Mouse (Mus musculus): ENCODE measurements around the gene Tcp11l1. TPM values are rescaled to one million over a fixed set of nuclear protein-coding genes. Genes with fewer than 3 reads are reported as not detected.

The Tcp11l1 gene
- polyA plus RNA-seq, 1 experiment from 2014 or later = 31.4 TPM

- H3K36me3 ChIP-seq (ENCODE audit: insufficient read depth, low read length) = no peaks in the 10 kb centered on the region
- H3K27ac ChIP-seq (ENCODE audit: low read length) = no peak overlapping the region
- WGBS = 31% methylated on average over 15 of the region's 15 CpGs
- no peak for ATAC-seq (ENCODE audit: low FRiP score, low TSS enrichment)
- no peaks in the 10 kb centered on the region for H3K9me3 ChIP-seq (ENCODE audit: low read length)
- H3K4me1 ChIP-seq (ENCODE audit: insufficient read depth, low read length) = peaks cover 10% of the 10 kb centered on the region
- no peak overlapping the region for H3K9ac ChIP-seq (replicated peaks; ENCODE audit: low read length)
- H3K4me2 ChIP-seq (replicated peaks; ENCODE audit: low read depth, low read length) = 0 out of 2 replicates have a peak overlapping the region, but pooled peaks have one; percentile 13
- H3K4me3 ChIP-seq (ENCODE audit: low read length) = no peak overlapping the region
- no peaks in the 10 kb centered on the region for H3K27me3 ChIP-seq (ENCODE audit: insufficient read depth, low read length)
These were observed 2.3 kb upstream of the Tcp11l1 start for GRCm38 (mm10) chr2:104714254-104714691.

GRCm38 (mm10) chr2:104712486-104712809 is 479 bp upstream of the Tcp11l1 start:
- H3K4me1 ChIP-seq (ENCODE audit: insufficient read depth, low read length) = peaks cover 10% of the 10 kb centered on the region
- peak overlapping the region; percentile 85 for H3K9ac ChIP-seq (replicated peaks; ENCODE audit: low read length)
- ATAC-seq (ENCODE audit: low FRiP score, low TSS enrichment) = no peak
- 2% methylated on average over 7 of the region's 7 CpGs for WGBS
- H3K9me3 ChIP-seq (ENCODE audit: low read length) = no peaks in the 10 kb centered on the region
- H3K36me3 ChIP-seq (ENCODE audit: insufficient read depth, low read length) = no peaks in the 10 kb centered on the region
- peak overlapping the region; percentile 86 for H3K4me3 ChIP-seq (ENCODE audit: low read length)
- peak overlapping the region; percentile 79 for H3K4me2 ChIP-seq (replicated peaks; ENCODE audit: low read depth, low read length)
- H3K27me3 ChIP-seq (ENCODE audit: insufficient read depth, low read length) = no peaks in the 10 kb centered on the region
- peak overlapping the region; percentile 83 for H3K27ac ChIP-seq (ENCODE audit: low read length)

- peak overlapping the region; percentile 85; the same call in 1 of the 2 replicates for H3K9ac ChIP-seq (replicated peaks; ENCODE audit: low read length)
- peak overlapping the region; percentile 79 for H3K4me2 ChIP-seq (replicated peaks; ENCODE audit: low read depth, low read length)
- H3K9me3 ChIP-seq (ENCODE audit: low read length) = no peaks in the 10 kb centered on the region
- no peak overlapping the region for H3K27ac ChIP-seq (ENCODE audit: low read length)
- 22% methylated on average over 6 of the region's 6 CpGs for WGBS
- peaks cover 10% of the 10 kb centered on the region for H3K4me1 ChIP-seq (ENCODE audit: insufficient read depth, low read length)
- H3K27me3 ChIP-seq (ENCODE audit: insufficient read depth, low read length) = no peaks in the 10 kb centered on the region
- peak overlapping the region; percentile 86 for H3K4me3 ChIP-seq (ENCODE audit: low read length)
- no peak for ATAC-seq (ENCODE audit: low FRiP score, low TSS enrichment)
- H3K36me3 ChIP-seq (ENCODE audit: insufficient read depth, low read length) = no peaks in the 10 kb centered on the region
These were observed 1.1 kb downstream of the Tcp11l1 start for GRCm38 (mm10) chr2:104710670-104711370.

- H3K4me3 ChIP-seq (ENCODE audit: low read length) = no peak overlapping the region
- H3K9ac ChIP-seq (replicated peaks; ENCODE audit: low read length) = no peak overlapping the region
- no peak overlapping the region for H3K4me2 ChIP-seq (replicated peaks; ENCODE audit: low read depth, low read length)
- peaks cover 10% of the 10 kb centered on the region for H3K4me1 ChIP-seq (ENCODE audit: insufficient read depth, low read length)
- no peak for ATAC-seq (ENCODE audit: low FRiP score, low TSS enrichment)
- no peaks in the 10 kb centered on the region for H3K9me3 ChIP-seq (ENCODE audit: low read length)
- 57% methylated on average over 6 of the region's 6 CpGs for WGBS
- H3K27me3 ChIP-seq (ENCODE audit: insufficient read depth, low read length) = no peaks in the 10 kb centered on the region
- peaks cover 3% of the 10 kb centered on the region; the same call in 1 of the 2 replicates for H3K36me3 ChIP-seq (ENCODE audit: insufficient read depth, low read length)
- no peak overlapping the region for H3K27ac ChIP-seq (ENCODE audit: low read length)
These were observed 2.1 kb downstream of the Tcp11l1 start for GRCm38 (mm10) chr2:104709786-104710337.

GRCm38 (mm10) chr2:104704355-104704754 is 7.6 kb downstream of the Tcp11l1 start:
- WGBS = 72% methylated on average over 3 of the region's 3 CpGs
- no peaks in the 10 kb centered on the region for H3K9me3 ChIP-seq (ENCODE audit: low read length)
- H3K4me1 ChIP-seq (ENCODE audit: insufficient read depth, low read length) = no peaks in the 10 kb centered on the region
- no peak overlapping the region for H3K27ac ChIP-seq (ENCODE audit: low read length)
- H3K27me3 ChIP-seq (ENCODE audit: insufficient read depth, low read length) = no peaks in the 10 kb centered on the region
- ATAC-seq (ENCODE audit: low FRiP score, low TSS enrichment) = no peak
- H3K36me3 ChIP-seq (ENCODE audit: insufficient read depth, low read length) = peaks cover 6% of the 10 kb centered on the region; the same call in 1 of the 2 replicates
- no peak overlapping the region for H3K9ac ChIP-seq (replicated peaks; ENCODE audit: low read length)
- H3K4me3 ChIP-seq (ENCODE audit: low read length) = no peak overlapping the region
- H3K4me2 ChIP-seq (replicated peaks; ENCODE audit: low read depth, low read length) = no peak overlapping the region

GRCm38 (mm10) chr2:104703158-104703557 is 8.8 kb downstream of the Tcp11l1 start:
- H3K9me3 ChIP-seq (ENCODE audit: low read length) = no peaks in the 10 kb centered on the region
- ATAC-seq (ENCODE audit: low FRiP score, low TSS enrichment) = no peak
- no peaks in the 10 kb centered on the region for H3K4me1 ChIP-seq (ENCODE audit: insufficient read depth, low read length)
- H3K4me2 ChIP-seq (replicated peaks; ENCODE audit: low read depth, low read length) = no peak overlapping the region
- peaks cover 6% of the 10 kb centered on the region; the same call in 1 of the 2 replicates for H3K36me3 ChIP-seq (ENCODE audit: insufficient read depth, low read length)
- H3K4me3 ChIP-seq (ENCODE audit: low read length) = no peak overlapping the region
- no peak overlapping the region for H3K9ac ChIP-seq (replicated peaks; ENCODE audit: low read length)
- no peaks in the 10 kb centered on the region for H3K27me3 ChIP-seq (ENCODE audit: insufficient read depth, low read length)
- H3K27ac ChIP-seq (ENCODE audit: low read length) = no peak overlapping the region
- WGBS = 81% methylated on average over 3 of the region's 3 CpGs

- no peaks in the 10 kb centered on the region for H3K9me3 ChIP-seq (ENCODE audit: low read length)
- no peaks in the 10 kb centered on the region for H3K27me3 ChIP-seq (ENCODE audit: insufficient read depth, low read length)
- ATAC-seq (ENCODE audit: low FRiP score, low TSS enrichment) = no peak
- H3K4me2 ChIP-seq (replicated peaks; ENCODE audit: low read depth, low read length) = no peak overlapping the region
- H3K9ac ChIP-seq (replicated peaks; ENCODE audit: low read length) = no peak overlapping the region
- no peak overlapping the region for H3K27ac ChIP-seq (ENCODE audit: low read length)
- no peak overlapping the region for H3K4me3 ChIP-seq (ENCODE audit: low read length)
- no peaks in the 10 kb centered on the region for H3K4me1 ChIP-seq (ENCODE audit: insufficient read depth, low read length)
- 0 out of 2 replicates have a peak, but pooled peaks cover under 1% of the 10 kb centered on the region for H3K36me3 ChIP-seq (ENCODE audit: insufficient read depth, low read length)
- WGBS = 75% methylated on average over 11 of the region's 11 CpGs
These were observed 12.3 kb downstream of the Tcp11l1 start for GRCm38 (mm10) chr2:104699659-104700058.

- 71% methylated on average over 2 of the region's 2 CpGs for WGBS
- H3K4me1 ChIP-seq (ENCODE audit: insufficient read depth, low read length) = no peaks in the 10 kb centered on the region
- H3K9ac ChIP-seq (replicated peaks; ENCODE audit: low read length) = no peak overlapping the region
- no peak overlapping the region for H3K27ac ChIP-seq (ENCODE audit: low read length)
- no peak overlapping the region for H3K4me3 ChIP-seq (ENCODE audit: low read length)
- no peaks in the 10 kb centered on the region for H3K27me3 ChIP-seq (ENCODE audit: insufficient read depth, low read length)
- no peak overlapping the region for H3K4me2 ChIP-seq (replicated peaks; ENCODE audit: low read depth, low read length)
- H3K36me3 ChIP-seq (ENCODE audit: insufficient read depth, low read length) = no peaks in the 10 kb centered on the region
- ATAC-seq (ENCODE audit: low FRiP score, low TSS enrichment) = no peak
- H3K9me3 ChIP-seq (ENCODE audit: low read length) = no peaks in the 10 kb centered on the region
These were observed 19.4 kb downstream of the Tcp11l1 start for GRCm38 (mm10) chr2:104692551-104692950.

GRCm38 (mm10) chr2:104690720-104691119 is 21.2 kb downstream of the Tcp11l1 start:
- 86% methylated on average over 4 of the region's 4 CpGs for WGBS
- Histone ChIP-seq H3K9ac (replicated peaks; ENCODE audit: low read length) (no peak overlapping the region), H3K9me3 (ENCODE audit: low read length) (no peaks in the 10 kb centered on the region), H3K36me3 (ENCODE audit: insufficient read depth, low read length) (no peaks in the 10 kb centered on the region), H3K4me1 (ENCODE audit: insufficient read depth, low read length) (no peaks in the 10 kb centered on the region), H3K4me2 (replicated peaks; ENCODE audit: low read depth, low read length) (no peak overlapping the region), H3K27me3 (ENCODE audit: insufficient read depth, low read length) (no peaks in the 10 kb centered on the region), H3K27ac (ENCODE audit: low read length) (no peak overlapping the region), H3K4me3 (ENCODE audit: low read length) (no peak overlapping the region)
- no peak for ATAC-seq (ENCODE audit: low FRiP score, low TSS enrichment)

GRCm38 (mm10) chr2:104688724-104689123 is 23.2 kb downstream of the Tcp11l1 start:
- no peak for ATAC-seq (ENCODE audit: low FRiP score, low TSS enrichment)
- Histone ChIP-seq H3K9me3 (ENCODE audit: low read length) (no peaks in the 10 kb centered on the region), H3K9ac (replicated peaks; ENCODE audit: low read length) (no peak overlapping the region), H3K4me3 (ENCODE audit: low read length) (no peak overlapping the region), H3K27me3 (ENCODE audit: insufficient read depth, low read length) (no peaks in the 10 kb centered on the region), H3K4me1 (ENCODE audit: insufficient read depth, low read length) (no peaks in the 10 kb centered on the region), H3K36me3 (ENCODE audit: insufficient read depth, low read length) (peaks cover 6% of the 10 kb centered on the region; the same call in 1 of the 2 replicates), H3K4me2 (replicated peaks; ENCODE audit: low read depth, low read length) (no peak overlapping the region), H3K27ac (ENCODE audit: low read length) (no peak overlapping the region)
- 85% methylated on average over 8 of the region's 8 CpGs for WGBS

Data from kidney, embryonic 16.5 days (tissue).